Mouse (Mus musculus) thymus, postnatal 36 days (tissue): ENCODE measurements around the gene Gins1.
"Not testable (repeated sequence)": the region's sequence is repeated elsewhere in the genome, so short reads cannot be mapped to it uniquely, and the experiment has no call there.

Source experiments
- DNase-seq, 2 experiments: peaks; one replicate each; pipeline ENCODE4 v3.0.0; 2022; ENCODE audit warnings: mixed read lengths in 2 of 2

Gene Gins1

DNA sequence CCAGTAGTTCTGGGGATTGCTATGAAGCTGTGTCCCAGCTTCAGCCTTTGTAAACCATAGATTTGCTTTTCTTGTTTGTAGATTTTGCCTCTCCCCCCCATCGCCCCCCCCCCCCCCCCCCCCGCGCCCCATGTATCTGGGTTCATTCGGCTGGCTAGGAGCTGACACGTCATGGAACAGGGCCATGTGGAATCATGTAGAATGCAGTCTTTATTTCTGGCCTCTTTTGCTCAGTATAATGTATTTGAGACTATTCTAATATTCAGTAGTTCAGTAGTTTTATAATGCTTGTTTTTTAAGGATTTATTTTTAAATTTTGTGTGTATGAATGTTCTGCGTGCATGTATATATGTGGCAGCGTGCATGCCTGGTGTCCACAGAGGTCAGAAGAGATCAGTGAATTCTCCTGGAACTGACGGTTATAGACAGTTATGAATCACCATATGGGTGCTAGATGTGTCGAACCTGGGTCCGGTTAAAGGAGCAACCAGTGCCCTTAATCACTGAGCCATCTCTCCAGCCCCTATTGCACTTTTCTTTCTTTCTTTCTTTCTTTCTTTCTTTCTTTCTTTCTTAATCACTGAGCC is 5.2 kb downstream of the Gins1 start:
- no peak for DNase-seq

DNA sequence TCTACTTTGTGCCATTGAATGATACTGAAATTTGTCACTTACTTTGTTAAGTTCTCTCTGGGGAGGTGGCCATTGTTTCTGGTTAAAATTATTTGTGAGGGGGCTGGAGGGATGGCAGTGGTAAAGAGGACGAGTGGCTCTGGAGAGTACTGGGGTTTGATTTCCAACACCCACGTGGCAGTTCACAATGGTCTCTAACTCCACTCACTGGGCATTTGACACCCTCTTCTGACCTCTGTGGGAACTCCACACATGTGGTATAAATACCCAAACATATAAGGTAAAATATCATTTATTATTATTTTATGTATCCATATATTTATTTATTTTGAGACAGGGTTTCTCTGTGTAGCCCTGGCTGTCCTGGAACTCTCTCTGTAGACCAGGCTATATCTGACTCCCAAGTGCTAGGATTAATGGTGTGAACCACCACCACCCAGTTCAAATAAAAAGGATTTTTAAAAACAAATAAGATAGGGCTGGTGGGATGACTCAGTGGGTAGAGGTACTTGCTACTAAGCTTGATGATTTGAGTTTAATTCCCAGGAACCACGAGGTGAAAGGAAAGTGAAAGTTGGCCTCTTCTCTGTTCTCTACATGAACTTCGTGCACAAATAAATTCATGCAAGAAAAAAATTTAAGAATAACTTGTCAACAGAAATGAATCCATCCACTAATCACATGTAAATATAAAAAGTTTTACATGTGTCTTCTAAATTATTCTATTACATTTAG is 9.7 kb downstream of the Gins1 start:
- DNase-seq = no peak

DNA sequence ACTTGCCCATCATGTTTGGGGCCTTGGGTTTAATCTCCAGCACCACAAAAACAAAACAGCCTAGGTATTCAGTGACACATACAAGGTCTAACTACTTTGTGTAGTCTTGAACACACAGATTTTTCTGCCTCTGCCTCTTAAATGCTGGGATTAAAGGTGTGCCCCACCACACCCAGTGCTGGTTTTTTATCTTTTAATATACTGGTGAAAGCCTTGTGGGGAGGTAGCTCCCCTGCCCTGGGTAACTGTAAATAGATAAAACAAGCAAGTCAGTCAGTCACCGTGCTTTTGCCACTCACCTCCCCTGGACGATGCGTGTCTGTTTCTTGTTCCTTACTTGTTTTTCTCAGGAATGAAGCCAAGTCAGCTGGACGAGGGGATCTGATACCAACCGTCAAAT is 10.6 kb downstream of the Gins1 start:
- DNase-seq = no peak

DNA sequence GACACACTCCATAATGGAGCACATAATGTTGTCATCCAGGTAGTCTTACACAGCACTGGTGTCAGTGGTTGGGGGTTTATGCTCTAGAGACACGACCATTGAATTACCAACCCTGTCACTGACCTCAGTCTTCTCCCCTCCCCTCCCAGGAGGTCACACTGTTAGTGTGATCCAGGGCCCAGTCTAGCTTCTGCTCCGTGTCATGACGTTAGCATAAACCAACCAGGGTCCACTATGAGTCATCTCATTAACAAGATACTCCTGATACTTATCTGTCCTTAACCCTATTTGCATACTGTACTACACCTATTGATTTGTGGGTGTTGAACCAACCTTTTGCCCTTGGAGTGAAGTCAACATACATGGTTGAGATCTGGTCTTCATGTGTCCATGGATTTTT is 13.5 kb downstream of the Gins1 start:
- DNase-seq = no peak

DNA sequence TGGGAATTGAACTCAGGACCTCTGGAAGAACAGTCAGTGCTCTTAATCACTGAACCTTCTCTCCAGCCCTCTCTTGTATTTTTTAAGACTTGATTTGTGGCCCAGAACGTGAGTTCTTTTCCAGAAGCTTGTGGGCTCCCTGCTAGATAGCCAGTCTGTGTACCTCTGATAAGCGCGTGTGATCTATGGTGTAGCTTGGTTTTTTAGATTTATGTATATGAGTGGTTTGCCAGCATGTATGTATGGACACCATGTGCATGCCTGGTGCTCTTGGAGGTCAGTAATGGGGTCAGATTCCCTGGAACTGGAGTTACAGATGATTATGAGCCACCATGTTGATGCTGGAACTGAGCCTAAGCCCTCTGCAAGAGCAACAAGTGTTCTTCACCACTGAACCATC is 15.3 kb downstream of the Gins1 start:
- no peak for DNase-seq

DNA sequence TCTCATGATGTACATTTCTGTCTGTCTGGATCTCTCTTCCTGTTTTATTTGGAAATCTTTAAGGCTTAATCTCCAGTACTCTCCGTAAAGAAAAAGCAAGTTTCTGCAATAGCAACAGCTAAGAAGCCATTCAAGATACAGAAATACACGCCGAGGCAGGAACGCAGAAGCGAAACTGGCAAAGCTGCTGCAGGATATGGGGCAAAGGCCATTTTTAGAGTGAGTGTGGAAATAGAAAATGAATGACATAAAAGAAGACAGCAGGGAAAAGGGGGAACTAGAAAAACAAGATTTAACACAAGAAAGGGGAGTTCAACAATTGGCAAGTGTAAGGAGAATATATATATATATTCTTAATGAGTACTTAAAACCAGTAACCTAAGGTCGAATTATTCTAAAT is 16.5 kb downstream of the Gins1 start:
- DNase-seq = no peak

DNA sequence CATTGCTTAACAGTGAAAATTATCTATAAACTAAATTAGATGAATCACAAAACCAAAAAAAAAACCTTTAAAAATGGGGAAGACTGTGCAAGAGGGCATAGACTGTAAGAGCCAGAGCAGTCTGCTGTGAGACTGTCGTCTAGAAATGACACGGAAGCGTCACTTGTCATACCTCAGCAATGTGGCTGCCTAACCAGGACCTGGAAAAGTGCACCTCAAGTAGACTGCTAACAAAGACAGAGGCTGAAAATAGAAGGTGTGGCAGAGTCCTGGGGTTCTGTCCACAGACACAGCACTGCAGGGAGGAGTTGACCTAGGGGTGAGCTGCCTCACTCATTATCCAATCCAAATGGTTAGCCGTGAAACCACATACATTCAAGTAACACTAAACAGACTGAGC is 17.0 kb downstream of the Gins1 start:
- no peak for DNase-seq

DNA sequence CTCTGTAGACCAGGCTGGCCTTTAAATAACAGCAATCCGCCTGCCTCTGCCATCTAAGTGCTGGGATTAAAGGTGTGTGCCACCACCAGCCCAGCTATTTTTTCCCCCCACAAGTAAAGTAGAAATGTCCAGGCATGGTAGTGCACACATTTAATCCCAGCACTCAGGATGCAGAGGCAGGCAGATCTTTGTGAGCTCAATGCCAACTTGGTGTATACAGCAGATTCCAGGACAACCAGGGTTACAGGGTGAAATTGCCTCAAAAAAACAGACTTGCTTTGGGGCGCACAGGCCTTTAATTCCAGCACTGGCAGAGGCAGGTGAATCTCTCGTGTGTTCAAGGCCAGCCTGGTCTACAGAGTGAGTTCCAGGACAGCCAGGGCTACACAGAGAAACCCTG is 17.8 kb downstream of the Gins1 start:
- no peak for DNase-seq

DNA sequence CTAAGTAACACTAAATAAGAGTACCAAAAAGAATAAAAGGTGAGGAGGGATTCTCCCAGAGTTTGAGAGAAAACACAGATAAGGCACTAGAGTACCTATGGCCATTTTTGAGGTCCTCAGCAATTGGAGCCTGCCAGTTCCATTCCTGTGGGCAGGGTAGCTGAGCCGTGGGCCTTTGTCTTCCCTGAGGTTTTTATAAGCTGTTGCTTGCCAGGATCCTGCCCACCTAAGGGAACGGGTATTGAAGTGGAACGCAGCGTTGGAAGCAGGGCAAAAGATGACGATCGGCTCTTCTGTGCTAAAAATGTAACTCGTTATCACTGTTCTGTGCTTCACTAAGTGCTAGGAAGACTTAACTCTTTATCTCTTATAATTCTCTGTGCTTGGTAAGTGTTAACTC is 18.3 kb downstream of the Gins1 start:
- no peak for DNase-seq

DNA sequence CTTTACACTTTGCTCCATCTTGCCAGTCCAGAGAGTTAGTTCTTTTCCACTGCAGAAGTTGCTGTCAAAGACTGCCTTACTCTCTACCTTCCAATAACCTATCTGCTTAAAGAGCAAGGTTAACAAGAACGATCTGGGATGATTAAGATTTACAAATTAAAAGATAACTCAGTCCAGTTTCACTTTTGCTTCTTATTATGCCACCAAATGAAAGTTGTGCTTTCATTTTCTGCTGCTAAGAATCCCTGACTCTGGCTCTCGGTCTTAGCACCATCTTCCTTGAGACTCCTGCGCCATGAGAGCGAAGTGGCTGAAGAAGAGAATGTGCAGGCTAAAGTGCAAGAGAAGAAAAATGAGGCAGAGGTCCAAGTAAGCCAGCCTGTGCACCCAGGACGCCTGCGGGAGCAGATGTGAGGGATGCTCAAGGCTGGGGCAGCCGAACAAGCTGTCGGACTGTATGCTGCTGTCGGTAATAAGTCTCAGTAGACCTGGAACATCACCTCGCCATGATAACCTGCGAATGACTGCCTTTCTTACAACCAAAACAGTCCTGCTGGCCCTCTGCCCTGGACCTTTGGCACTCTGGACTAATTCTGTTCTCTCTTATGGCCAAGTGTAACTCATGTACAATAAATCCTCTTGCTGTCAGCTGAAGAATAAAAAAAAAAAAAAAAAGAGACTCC is 22.0 kb downstream of the Gins1 start:
- no peak for DNase-seq

DNA sequence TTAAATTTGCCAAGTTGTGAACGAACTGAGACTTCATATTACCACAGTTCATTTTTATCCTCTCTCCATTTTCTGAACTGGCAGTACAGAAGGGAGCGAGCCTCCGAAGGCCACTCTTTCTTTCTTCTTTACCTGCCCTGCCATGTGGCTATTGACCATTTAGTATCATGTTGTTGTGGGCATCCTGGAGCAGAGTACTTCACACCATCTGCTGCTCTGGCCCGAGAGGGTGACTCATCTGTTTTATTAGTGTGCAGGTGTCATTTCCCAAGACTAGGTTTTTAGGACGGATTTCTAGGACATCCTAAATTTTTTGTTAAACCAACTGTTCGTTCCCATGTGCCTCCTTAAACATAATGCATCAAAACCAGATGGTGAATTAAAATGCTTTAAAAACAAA is 24.0 kb downstream of the Gins1 start:
- DNase-seq = no peak

DNA sequence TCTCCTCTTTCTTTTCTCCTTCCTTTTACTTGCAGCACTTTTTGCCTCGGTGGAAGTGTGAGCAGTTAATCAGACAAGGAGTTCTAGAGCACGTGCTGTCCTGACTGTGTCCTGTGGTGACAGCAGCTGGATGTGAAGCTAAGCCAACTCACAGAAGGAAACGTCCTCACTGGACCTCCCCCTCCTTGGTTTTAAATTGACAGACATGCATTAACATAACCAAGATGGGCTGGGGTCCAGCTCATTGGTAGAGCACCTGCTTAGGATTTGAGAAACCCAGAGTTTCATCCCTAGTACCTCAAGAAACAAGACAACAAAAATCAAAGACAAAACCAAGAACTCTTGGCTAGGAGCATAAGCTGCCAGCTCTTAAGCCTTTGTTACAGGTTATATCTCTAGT is 25.6 kb downstream of the Gins1 start:
- DNase-seq = no peak

DNA sequence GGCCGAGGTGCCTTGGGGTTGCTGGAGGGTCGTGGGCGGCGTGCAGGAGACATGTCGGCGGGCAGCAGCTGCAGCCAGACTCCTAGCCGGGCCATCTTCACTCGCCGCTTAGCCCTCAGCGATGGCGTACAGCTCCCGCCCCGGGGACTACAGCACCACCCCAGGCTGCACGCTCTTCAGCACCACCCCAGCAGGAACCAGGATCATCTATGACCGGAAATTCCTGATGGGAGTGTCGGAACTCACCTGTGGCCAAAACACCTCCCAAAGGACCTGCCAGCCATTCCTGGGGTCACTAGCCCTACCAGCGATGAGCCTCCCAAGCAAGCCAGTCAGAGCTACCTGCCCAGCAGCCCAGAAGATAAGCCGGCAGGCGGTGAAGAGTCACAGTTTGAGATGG is 28.3 kb downstream of the Gins1 start:
- DNase-seq = no peak

DNA sequence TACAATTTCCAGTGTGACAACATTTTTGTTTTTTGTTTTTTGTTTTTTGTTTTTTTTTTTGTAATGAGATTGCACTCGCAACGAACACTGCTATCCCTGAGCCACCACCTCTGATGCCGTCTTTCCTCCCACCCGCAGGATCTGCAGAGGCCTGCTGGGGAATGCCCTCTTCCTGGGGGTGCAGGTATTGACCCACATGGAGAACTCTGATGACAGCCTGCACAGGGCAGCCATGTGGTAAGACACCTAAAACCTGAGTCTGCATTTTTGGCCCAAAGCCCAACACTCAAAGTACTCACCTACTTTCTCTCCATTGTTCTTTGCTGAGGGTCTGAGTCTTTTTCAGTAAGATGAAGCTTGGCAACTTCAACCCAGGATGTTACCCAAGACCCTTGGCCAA is 29.5 kb downstream of the Gins1 start:
- DNase-seq = no peak

DNA sequence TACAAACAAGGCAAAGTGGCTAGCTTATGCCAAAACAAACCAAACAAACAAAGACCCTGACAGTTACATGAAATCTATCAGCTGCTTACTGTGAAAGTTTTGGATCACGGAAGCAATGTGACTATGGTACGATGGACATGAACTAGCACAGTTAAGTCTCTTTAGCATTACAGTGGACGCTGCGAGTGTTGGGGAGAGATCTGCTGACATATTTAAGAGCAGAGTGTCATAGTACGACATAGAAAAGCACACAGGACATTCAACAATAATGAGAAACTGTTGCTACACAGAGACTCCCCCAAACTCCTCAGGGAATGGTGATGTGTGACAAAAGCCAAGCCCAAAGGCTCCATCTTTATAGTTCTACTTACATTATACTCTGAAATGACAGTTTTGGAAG is 38.8 kb downstream of the Gins1 start:
- DNase-seq = no peak

DNA sequence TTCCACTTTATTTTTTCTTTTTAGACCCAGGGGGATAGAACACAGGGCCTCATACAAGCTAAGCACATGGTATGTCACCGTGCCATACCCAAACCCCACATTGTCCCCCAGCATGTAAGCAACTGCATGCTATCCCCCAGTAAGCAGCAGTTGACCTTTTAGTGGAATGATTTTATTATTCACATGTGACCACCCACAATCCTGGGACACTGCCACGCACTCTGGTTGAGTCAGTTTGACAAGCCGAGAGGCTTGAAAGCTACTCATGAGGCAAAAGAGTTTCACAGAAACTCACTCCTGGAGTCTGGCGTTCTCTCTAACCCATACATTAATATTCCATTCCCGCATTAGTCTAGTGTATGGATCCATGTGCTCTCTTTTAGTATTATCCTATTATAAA is 42.1 kb downstream of the Gins1 start:
- DNase-seq = not testable (repeated sequence)

DNA sequence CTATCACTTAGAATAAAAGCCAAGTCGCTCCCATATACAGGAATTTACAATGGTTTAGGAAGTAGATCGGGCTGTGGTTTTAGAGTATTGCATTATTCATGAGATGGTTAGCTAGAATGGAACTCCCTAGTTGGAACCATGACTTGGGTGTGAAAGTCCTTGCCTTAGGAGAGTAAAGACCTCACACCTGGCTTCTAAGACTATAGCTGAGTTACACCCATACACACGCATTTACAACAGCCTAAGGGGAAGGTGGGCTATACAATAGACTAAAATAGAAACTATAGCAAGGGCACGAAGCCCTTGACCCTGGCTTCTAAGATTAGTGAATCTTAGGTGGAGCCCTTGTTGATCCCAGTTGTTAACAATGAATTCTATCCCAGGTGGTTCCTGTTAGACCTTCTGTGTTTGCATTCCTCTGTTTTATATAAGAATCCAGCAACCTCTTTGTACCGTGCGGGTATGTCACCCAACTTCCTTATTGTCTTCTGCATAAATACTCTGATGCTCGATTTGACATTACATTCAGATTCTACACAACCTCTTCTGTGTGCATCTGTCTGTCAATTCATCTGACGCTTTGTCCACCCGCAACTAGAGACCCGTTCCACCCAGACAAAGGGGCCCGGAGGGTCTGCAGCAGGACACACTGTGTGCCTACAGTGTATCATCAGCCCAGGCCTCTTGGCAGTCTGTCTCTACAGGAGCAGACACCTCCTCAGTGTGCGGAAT is 42.8 kb downstream of the Gins1 start:
- DNase-seq = not testable (repeated sequence)

DNA sequence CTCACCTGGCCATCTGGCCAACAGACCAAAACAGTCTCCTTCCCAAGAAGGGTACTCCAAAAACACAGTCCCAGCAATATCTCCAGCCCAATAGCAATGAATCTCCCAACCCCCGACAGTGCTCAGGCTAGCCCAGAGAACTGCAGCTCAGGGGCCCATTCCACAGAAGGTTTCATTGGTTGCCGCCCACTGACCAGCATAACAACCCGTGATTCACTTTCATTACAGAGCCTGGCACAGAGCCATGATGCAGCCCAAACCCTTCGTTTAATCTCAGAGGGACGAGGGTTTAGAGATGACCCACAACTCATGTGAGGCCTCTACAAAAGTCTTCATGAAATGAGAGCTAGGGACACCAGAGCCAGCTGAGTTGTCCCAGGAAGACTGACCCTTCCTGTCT is 43.6 kb downstream of the Gins1 start:
- no peak for DNase-seq

DNA sequence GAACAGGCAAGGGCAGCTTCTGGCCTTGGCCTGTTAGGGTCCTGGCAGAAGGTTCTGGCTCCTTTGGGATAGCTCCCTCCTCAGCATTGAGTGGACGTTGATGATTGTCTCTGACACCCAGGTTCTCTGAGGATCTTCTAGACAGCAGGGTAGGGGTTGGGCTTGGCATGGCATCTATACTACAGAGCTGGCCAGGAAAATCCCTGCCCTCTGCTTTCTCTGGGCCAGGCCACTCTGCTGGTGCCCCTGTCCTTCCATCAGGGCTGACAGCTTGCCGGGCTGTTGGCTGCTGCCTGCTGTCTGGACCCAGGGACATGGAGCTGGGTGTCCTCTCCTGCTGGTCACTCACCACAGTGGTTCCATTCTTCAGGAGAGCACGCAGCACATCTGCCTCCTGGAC is 44.5 kb downstream of the Gins1 start:
- no peak for DNase-seq

DNA sequence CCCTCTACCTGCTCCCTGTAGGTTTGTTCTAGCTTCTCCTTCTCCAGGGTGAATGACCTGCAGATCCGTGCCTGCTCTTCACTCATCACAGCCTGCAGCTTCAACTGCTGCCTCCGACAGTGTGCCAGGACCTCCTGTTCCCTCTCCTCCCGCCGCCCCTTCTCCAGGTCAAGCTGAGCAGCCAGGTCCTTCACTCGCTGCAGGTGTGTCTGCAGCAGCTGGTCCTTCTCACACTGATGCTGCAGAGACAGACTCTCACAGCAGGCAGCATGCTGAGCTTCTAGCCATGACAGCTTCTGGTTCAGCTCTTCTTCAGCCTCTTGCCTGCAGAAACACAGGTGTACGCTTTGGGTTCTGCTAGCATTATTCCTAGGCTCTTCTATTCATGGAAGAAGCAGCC is 44.9 kb downstream of the Gins1 start:
- DNase-seq = no peak

DNA sequence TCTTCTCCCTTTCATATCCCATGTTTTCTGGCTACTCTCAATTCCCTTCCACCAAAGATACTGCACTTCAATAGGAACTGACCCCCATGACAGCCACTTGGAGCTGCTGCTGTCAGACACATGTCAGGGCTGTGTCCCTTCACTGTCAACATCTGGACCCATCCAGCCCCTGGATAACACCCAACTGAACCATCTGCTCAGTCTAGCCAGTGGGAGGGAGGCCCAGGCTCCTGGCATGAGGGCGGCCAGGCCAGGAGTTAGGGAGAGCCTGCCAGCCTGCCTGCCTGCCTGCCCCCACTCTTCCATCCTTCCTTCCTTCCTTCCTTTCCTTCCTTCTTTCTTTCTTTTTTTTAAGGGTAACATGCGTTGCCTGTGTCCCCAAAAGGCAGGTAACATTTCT is 46.0 kb downstream of the Gins1 start:
- DNase-seq = no peak

DNA sequence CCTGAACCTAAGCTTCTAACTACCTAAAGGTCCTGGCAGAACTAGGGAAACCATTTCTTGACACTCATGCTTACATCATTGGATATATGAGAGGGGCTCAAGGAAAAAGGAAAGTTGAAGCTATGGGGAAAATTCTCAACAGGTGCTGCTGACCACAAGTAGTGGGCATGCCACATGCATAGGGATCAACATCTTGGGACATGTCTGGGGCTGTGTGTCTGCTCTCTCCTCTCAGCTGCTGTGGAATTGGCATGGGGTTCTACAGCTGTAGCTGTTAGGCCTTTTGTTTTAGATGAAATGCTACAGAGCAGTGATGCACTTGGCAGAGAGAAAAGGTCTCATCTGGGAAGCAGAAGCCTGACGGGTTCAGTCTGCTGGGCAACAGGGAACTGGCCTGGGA is 50.7 kb downstream of the Gins1 start:
- no peak for DNase-seq

DNA sequence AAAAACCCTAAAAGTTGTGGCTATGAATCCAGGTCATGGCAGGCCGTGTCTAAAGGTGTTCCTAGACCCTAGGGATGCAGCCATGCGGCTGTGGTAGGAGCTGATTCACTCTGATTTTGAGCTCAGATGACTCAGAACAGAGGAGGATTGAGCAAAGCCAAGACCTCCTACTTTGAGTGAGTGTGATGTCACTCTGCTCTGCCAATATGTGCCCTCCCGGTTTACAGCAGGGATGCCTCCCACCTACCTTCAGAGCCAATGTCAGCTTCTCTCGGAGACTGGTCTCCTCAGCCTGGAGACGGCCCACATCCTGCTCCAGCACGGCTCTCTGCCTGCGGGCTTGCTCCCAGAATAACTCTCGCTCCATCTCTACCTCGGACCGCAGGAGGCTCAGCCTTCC is 54.3 kb downstream of the Gins1 start:
- no peak for DNase-seq

DNA sequence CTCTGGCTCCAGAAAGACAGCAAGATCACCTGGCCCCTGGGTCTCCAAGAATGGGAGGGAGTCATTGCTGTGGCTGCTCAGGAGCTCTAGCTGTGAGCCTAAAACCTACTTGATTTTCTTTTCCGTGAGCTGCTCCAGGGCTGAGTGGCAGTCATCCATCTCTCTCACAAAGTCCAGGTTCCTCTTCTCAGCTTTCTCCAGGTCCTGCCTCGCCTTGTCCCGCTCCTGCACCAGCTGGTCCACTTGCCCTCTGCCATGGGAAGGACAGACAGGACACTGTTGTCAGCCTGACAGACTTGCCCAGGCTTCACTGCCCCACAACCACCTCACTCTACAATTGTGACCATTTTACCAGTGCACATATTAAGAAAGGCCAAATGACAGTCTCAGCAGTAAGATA is 58.0 kb downstream of the Gins1 start:
- DNase-seq = no peak
